Mouse (Mus musculus) lung, adult 2 months (tissue): ENCODE data around the gene 0610030E20Rik.

Experiments
- CTCF ChIP-seq: fragments of 200-500 bp; IDR thresholded peaks from 2 replicates; pipeline ENCODE4 v1.5.1; 2011; ENCODE audit warnings: mild to moderate bottlenecking, low read length, control low read depth; ENCODE audit not compliant: insufficient read depth
- POLR2A ChIP-seq: fragments of 200-500 bp; IDR thresholded peaks from 2 replicates; pipeline ENCODE4 v1.6.1; 2011; ENCODE audit warnings: low read depth, mild to moderate bottlenecking, control low read depth, low read length, borderline replicate concordance; ENCODE audit errors: extremely low read depth

DNA sequence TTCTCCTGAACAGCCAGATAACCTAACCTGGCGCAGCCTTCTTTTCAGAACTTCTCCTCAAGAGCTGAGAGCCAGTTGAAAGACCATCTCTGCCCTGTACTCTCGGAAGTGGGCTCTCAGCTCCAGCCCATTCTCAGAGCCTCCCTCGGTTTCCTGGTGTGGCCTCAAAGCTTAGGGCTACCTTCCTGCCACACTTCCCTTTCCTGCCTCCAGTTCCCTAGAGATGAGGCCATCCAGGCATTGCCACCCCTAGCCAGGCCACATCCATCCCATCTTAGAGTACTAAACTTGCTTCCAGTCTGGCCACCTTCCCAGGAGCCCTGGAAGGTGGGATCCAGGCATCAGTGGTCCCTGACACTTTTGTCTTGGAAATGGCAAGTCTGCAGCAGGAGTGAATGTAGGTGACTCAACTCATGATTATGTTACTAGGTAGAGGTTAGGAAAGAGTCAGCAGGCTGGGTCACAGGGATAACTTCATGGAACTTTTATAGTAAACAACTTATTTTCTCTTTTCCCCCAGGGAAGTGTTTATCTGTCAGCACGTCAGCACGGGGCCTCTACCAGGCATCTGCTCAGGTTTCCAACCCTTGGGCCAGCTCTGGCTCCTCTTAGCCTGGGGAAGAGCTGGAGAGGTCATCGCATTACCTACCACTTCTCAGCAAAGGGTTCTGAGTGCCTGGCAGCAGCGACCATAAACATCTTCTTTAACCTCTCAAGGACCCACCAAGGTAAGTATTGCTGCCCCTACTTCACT is 32.4 kb downstream of the 0610030E20Rik start:
- TF ChIP-seq CTCF, result no peak
- TF ChIP-seq POLR2A, result no peak
